ENCODE assay signal across 15 mouse cellular contexts in the genomic region with DNA sequence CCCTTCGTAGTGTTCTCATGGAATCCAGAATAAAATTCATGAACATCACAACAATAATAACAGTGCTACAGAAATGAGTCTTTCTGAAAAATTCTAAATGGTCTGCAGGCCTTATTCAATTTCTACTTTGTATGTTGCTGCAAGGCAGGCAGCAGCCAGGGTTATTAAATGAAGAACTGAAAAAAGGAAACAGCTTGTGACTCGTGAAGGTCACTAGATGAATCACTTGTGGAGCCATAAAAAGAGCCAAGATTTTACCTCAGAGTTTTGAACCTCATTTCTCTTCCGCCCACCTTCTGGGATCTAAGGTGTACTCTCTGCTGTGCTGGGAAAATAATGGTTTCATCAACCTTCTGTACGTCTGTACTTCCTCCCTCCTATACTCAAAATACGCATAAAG.
DNase-seq lines count a peak whose midpoint lies in the region.
"Had no signal": no experiment of that assay in that cellular context is flagged by ENCODE, and none has a peak within 500 bp of the region (broad histone marks: within the 10 kb centered on the region; RNA-seq: fewer than 3 reads in every experiment).

No protein-coding gene starts in this region.

- DNase-seq in adrenal gland, adult 2 months = peak; percentile 3
- no peak for DNase-seq in adrenal gland, postnatal 4 days (ENCODE audit: low spot score in 2 of 2)
- DNase-seq in A20 (ENCODE audit: low read depth, low spot score) = peak; percentile 45
- DNase-seq in brain, adult 2 months (ENCODE audit: low read depth, low spot score) = peak; percentile 16
- no peak for DNase-seq in cerebellum, postnatal 4 days (ENCODE audit: low spot score in 2 of 2)
- DNase-seq in left cerebral cortex, adult 11 months (ENCODE audit: low spot score) = no peak
- DNase-seq in thymus, postnatal 25 days = no peak
- DNase-seq: adrenal gland, adult 8-10 months; adrenal gland, postnatal 14 days; cerebellum, adult 11-12 months; cerebellum, adult 2 months; cerebellum, adult 9-10 months; cerebellum, postnatal 10 days; cerebellum, postnatal 25 days; embryo, embryonic 11 days had no signal

Comparison
In these comparisons a context has a peak if more than half of its experiments do, and no peak if none do; other contexts are left out.
1. DNase-seq: peak in adrenal gland, adult 2 months (single experiment), A20 (single experiment) and brain, adult 2 months (single experiment); none in adrenal gland, postnatal 4 days (0 of 2), cerebellum, postnatal 4 days (0 of 2), left cerebral cortex, adult 11 months (single experiment) and thymus, postnatal 25 days (single experiment).